Mouse (Mus musculus) G1E (cell line): ENCODE results near the gene Tbc1d23.
"Not testable (repeated sequence)": the region's sequence is repeated elsewhere in the genome, so short reads cannot be mapped to it uniquely, and the experiment has no call there.

Experiments used
- CTCF ChIP-seq: IDR thresholded peaks from 2 replicates; pipeline ENCODE4 v1.5.1; 2012; ENCODE audit warnings: low read depth, low read length, inconsistent platforms, mixed read lengths
- GATA1 ChIP-seq: IDR thresholded peaks from 2 replicates; pipeline ENCODE4 v1.6.1; 2012; ENCODE audit warnings: borderline replicate concordance, low read length, inconsistent platforms, mixed read lengths
- GATA2 ChIP-seq: IDR thresholded peaks from 2 replicates; pipeline ENCODE4 v1.6.1; 2012; ENCODE audit warnings: low read depth, low read length, inconsistent platforms, borderline replicate concordance
- POLR2AphosphoS5 ChIP-seq: IDR thresholded peaks from 2 replicates; pipeline ENCODE4 v1.6.1; 2012; ENCODE audit warnings: low read depth, low read length, inconsistent platforms; ENCODE audit not compliant: insufficient replicate concordance

- not testable (repeated sequence) for TF ChIP-seq CTCF, GATA1, POLR2AphosphoS5, GATA2
Observed at GRCm38 (mm10) chr16:57174480-57174879, 56.8 kb downstream of the Tbc1d23 start.
